16 mouse cellular contexts compared by ENCODE assay signal in the genomic region with DNA sequence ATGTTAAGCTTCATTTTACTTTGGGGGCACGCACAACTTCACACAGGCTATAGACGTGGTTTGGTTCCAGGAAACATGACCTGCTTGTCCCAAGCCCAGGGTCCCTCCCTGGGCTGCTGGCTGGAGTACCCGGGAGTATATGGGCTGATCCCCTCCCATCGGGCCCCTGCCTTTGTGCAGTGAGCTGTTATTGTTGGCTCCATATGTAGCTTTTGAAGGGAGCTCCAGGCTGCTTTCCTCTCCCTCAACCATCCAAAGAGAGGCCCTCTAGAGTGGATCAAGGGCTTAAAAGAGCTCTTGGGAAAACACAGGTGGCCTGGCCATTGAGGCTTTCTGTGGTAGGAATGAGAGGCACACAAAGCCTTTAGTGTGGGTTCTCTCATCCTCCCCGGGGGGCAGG.
DNase-seq lines count a peak whose midpoint lies in the region; ATAC-seq and TF ChIP-seq lines count a peak whose summit lies in the region.
"Had no signal": no experiment of that assay in that cellular context is flagged by ENCODE, and none has a peak within 500 bp of the region (broad histone marks: within the 10 kb centered on the region; RNA-seq: fewer than 3 reads in every experiment).

No protein-coding gene starts in this region.

- TF ChIP-seq POLR2A in brain, embryonic 14.5 days (IDR thresholded peaks at IDR 0.05; ENCODE audit: borderline replicate concordance, extremely low read depth, insufficient read depth, insufficient read length, poor library complexity, severe bottlenecking), result no peak
- TF ChIP-seq POLR2A in limb, embryonic 14.5 days (IDR thresholded peaks at IDR 0.05; ENCODE audit: borderline replicate concordance, extremely low read depth, insufficient read depth, insufficient read length), result no peak

- H3K36me3 ChIP-seq in kidney, embryonic 15.5 days, result no peaks in the 10 kb centered on the region
- H3K36me3 ChIP-seq in limb, embryonic 14.5 days (ENCODE audit: control insufficient read depth, insufficient read depth, low read length), result no peaks in the 10 kb centered on the region
- H3K36me3 ChIP-seq: liver, embryonic 12.5 days; midbrain, embryonic 15.5 days had no signal

- H3K4me3 ChIP-seq in kidney, embryonic 15.5 days (replicated peaks), result no peak overlapping the region
- H3K4me3 ChIP-seq in limb, embryonic 14.5 days (replicated peaks; ENCODE audit: low read length), result no peak overlapping the region
- H3K4me3 ChIP-seq: liver, embryonic 12.5 days; midbrain, embryonic 15.5 days had no signal

- no peaks in the 10 kb centered on the region for H3K9me3 ChIP-seq in kidney, embryonic 15.5 days (replicated peaks)
- H3K9me3 ChIP-seq in limb, embryonic 14.5 days (ENCODE audit: control insufficient read depth, low read length), result no peaks in the 10 kb centered on the region
- H3K9me3 ChIP-seq: liver, embryonic 12.5 days; midbrain, embryonic 15.5 days had no signal

- H3K4me1 ChIP-seq in kidney, embryonic 15.5 days, result peaks cover 30% of the 10 kb centered on the region
- H3K4me1 ChIP-seq in limb, embryonic 14.5 days (ENCODE audit: control insufficient read depth, insufficient read depth, low read length), result peaks cover 20% of the 10 kb centered on the region
- H3K4me1 ChIP-seq: liver, embryonic 12.5 days; midbrain, embryonic 15.5 days had no signal

- H3K27me3 ChIP-seq in kidney, embryonic 15.5 days, result no peaks in the 10 kb centered on the region
- H3K27me3 ChIP-seq in limb, embryonic 14.5 days (ENCODE audit: control insufficient read depth, insufficient read depth, low read length), result no peaks in the 10 kb centered on the region
- H3K27me3 ChIP-seq: liver, embryonic 12.5 days; midbrain, embryonic 15.5 days had no signal

- H3K4me2 ChIP-seq in kidney, embryonic 15.5 days, result no peak overlapping the region
- H3K4me2 ChIP-seq in limb, embryonic 14.5 days (replicated peaks; ENCODE audit: low read depth, low read length, severe bottlenecking), result no peak overlapping the region
- H3K4me2 ChIP-seq: liver, embryonic 12.5 days; midbrain, embryonic 15.5 days had no signal

- WGBS in kidney, embryonic 15.5 days, result 39% methylated on average over 5 of the region's 5 CpGs
- WGBS in limb, embryonic 14.5 days, result 53% methylated on average over 5 of the region's 5 CpGs

- ATAC-seq in kidney, embryonic 15.5 days (replicated peaks; ENCODE audit: low FRiP score), result no peak
- ATAC-seq in limb, embryonic 14.5 days (ENCODE audit: low FRiP score, low read depth), result peak; percentile 32; the same call in 1 of the 2 replicates
- ATAC-seq: forebrain, embryonic 14.5 days; liver, embryonic 12.5 days; midbrain, embryonic 15.5 days had no signal

- peak; percentile 89 for DNase-seq in heart, adult 11 months
- DNase-seq in heart, adult 18-20 months, result no peak
- no peak for DNase-seq in kidney, adult 11 months
- peak; percentile 35 for DNase-seq in brain, embryonic 14.5 days (ENCODE audit: low read depth)
- no peak for DNase-seq in limb, embryonic 14.5 days (ENCODE audit: low spot score)
- no peak for DNase-seq in right cerebral cortex, postnatal 10 days (ENCODE audit: low spot score in 2 of 2)
- DNase-seq in layer of hippocampus, postnatal 36 days, result no peak
- DNase-seq: cerebellum, postnatal 10 days; heart, postnatal 4 days; kidney, adult 9 months; retina, postnatal 1 day; thymus, adult 18-20 months had no signal

- H3K27ac ChIP-seq in kidney, embryonic 15.5 days, result peak overlapping the region; percentile 56; the same call in 1 of the 2 replicates
- peak overlapping the region; percentile 41; the same call in 1 of the 2 replicates for H3K27ac ChIP-seq in limb, embryonic 14.5 days (replicated peaks; ENCODE audit: low read depth, low read length)
- H3K27ac ChIP-seq: liver, embryonic 12.5 days; midbrain, embryonic 15.5 days had no signal

- TF ChIP-seq CTCF in brain, embryonic 14.5 days (IDR thresholded peaks at IDR 0.05; ENCODE audit: borderline replicate concordance, extremely low read depth, insufficient read depth, insufficient read length), result no peak

- H3K9ac ChIP-seq in kidney, embryonic 15.5 days, result no peak overlapping the region
- no peak overlapping the region for H3K9ac ChIP-seq in limb, embryonic 14.5 days (ENCODE audit: low read depth, low read length, severe bottlenecking)
- H3K9ac ChIP-seq: liver, embryonic 12.5 days; midbrain, embryonic 15.5 days had no signal

Comparison
In these comparisons a context has a peak if more than half of its experiments do, and no peak if none do; other contexts are left out.
1. DNase-seq: peak in heart, adult 11 months (single experiment) and brain, embryonic 14.5 days (single experiment); none in heart, adult 18-20 months (0 of 2), kidney, adult 11 months (single experiment), limb, embryonic 14.5 days (single experiment), right cerebral cortex, postnatal 10 days (0 of 2) and layer of hippocampus, postnatal 36 days (0 of 2).